Comparison of ENCODE assay signal across 24 mouse cellular contexts in the genomic region with DNA sequence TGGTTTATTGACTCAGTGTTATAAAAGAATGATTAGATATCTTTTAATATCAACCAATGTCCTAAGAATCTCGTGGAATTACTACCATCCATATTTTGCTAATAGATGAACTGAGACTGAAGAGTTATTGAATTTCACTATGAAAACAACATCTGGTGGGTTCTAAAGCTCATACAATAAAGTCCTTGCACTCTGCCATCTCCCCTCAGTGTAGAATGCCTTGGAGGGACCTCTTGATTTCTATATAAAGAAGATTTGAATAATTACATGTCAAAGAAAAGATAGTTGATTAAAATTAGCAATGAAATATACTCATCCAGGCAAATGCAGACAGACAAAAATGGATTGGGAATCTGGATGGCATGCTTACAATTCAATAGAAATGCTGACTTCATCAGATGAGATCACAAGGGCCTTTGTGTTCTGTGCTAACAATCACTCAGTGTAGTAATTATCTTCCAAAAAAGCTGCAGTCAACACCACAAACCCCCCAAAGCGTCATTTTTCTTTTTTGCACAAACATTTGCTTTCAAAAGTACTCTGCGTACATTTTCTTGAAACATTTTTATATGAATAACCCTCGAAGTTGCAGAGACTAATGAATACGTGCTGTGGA.
DNase-seq lines count a peak whose midpoint lies in the region; ATAC-seq and TF ChIP-seq lines count a peak whose summit lies in the region.
"Had no signal": no experiment of that assay in that cellular context is flagged by ENCODE, and none has a peak within 500 bp of the region (broad histone marks: within the 10 kb centered on the region; RNA-seq: fewer than 3 reads in every experiment).

No protein-coding gene starts in this region.

- H3K4me1 ChIP-seq in forebrain, embryonic 14.5 days (ENCODE audit: control insufficient read depth, insufficient read depth, low read length) = no peaks in the 10 kb centered on the region
- no peaks in the 10 kb centered on the region for H3K4me1 ChIP-seq in forebrain, embryonic 12.5 days
- H3K4me1 ChIP-seq in forebrain, postnatal 0 days (ENCODE audit: insufficient read depth) = no peaks in the 10 kb centered on the region
- H3K4me1 ChIP-seq: hindbrain, embryonic 10.5 days; hindbrain, embryonic 15.5 days; limb, embryonic 13.5 days; lung, embryonic 15.5 days; midbrain, embryonic 12.5 days; neural tube, embryonic 12.5 days had no signal

- 71% methylated on average over 5 of the region's 5 CpGs for WGBS in forebrain, embryonic 14.5 days
- 77% methylated on average over 5 of the region's 5 CpGs for WGBS in forebrain, embryonic 12.5 days
- 73% methylated on average over 5 of the region's 5 CpGs for WGBS in forebrain, postnatal 0 days

- H3K4me2 ChIP-seq in forebrain, embryonic 14.5 days (ENCODE audit: low read length) = no peak overlapping the region
- no peak overlapping the region for H3K4me2 ChIP-seq in forebrain, embryonic 12.5 days
- H3K4me2 ChIP-seq in forebrain, postnatal 0 days (ENCODE audit: low read depth) = no peak overlapping the region
- H3K4me2 ChIP-seq: hindbrain, embryonic 15.5 days; limb, embryonic 13.5 days; liver, embryonic 11.5 days; lung, embryonic 15.5 days; midbrain, embryonic 12.5 days; neural tube, embryonic 12.5 days had no signal

- no peak overlapping the region for H3K9ac ChIP-seq in forebrain, embryonic 14.5 days (ENCODE audit: low read length)
- H3K9ac ChIP-seq in forebrain, embryonic 12.5 days = no peak overlapping the region
- no peak overlapping the region for H3K9ac ChIP-seq in forebrain, postnatal 0 days
- H3K9ac ChIP-seq: hindbrain, embryonic 15.5 days; limb, embryonic 13.5 days; lung, embryonic 15.5 days; midbrain, embryonic 12.5 days; neural tube, embryonic 12.5 days had no signal

- H3K4me3 ChIP-seq in forebrain, embryonic 14.5 days (ENCODE audit: low read depth, low read length) = no peak overlapping the region
- no peak overlapping the region for H3K4me3 ChIP-seq in forebrain, embryonic 12.5 days (replicated peaks)
- H3K4me3 ChIP-seq in forebrain, postnatal 0 days (ENCODE audit: low read depth, low read length) = no peak overlapping the region
- H3K4me3 ChIP-seq: hindbrain, embryonic 10.5 days; hindbrain, embryonic 15.5 days; limb, embryonic 13.5 days; lung, embryonic 15.5 days; midbrain, embryonic 12.5 days; myocyte; neural tube, embryonic 12.5 days had no signal

- H3K36me3 ChIP-seq in forebrain, embryonic 14.5 days (ENCODE audit: control insufficient read depth, insufficient read depth, low read length) = no peaks in the 10 kb centered on the region
- H3K36me3 ChIP-seq in forebrain, embryonic 12.5 days (replicated peaks) = no peaks in the 10 kb centered on the region
- H3K36me3 ChIP-seq in forebrain, postnatal 0 days (ENCODE audit: insufficient read depth) = no peaks in the 10 kb centered on the region
- H3K36me3 ChIP-seq: hindbrain, embryonic 10.5 days; hindbrain, embryonic 15.5 days; limb, embryonic 13.5 days; lung, embryonic 15.5 days; midbrain, embryonic 12.5 days; neural tube, embryonic 12.5 days had no signal

- H3K9me3 ChIP-seq in forebrain, embryonic 14.5 days (replicated peaks; ENCODE audit: control insufficient read depth, low read length) = no peaks in the 10 kb centered on the region
- no peaks in the 10 kb centered on the region for H3K9me3 ChIP-seq in forebrain, embryonic 12.5 days
- H3K9me3 ChIP-seq in forebrain, postnatal 0 days (ENCODE audit: low read length) = no peaks in the 10 kb centered on the region
- H3K9me3 ChIP-seq: hindbrain, embryonic 10.5 days; hindbrain, embryonic 15.5 days; limb, embryonic 13.5 days; lung, embryonic 15.5 days; midbrain, embryonic 12.5 days; neural tube, embryonic 12.5 days had no signal

- peak; percentile 82 for ATAC-seq in forebrain, embryonic 14.5 days
- no peak for ATAC-seq in forebrain, embryonic 12.5 days (ENCODE audit: low FRiP score)
- peak; percentile 60 for ATAC-seq in forebrain, postnatal 0 days
- ATAC-seq: inflammation-experienced regulatory T-cells, adult 6 months had no signal

- TF ChIP-seq CTCF in forebrain, postnatal 0 days (IDR thresholded peaks at IDR 0.05; ENCODE audit: low read depth) = no peak

- no peak overlapping the region for H3K27ac ChIP-seq in forebrain, embryonic 14.5 days (ENCODE audit: low read depth, low read length)
- no peak overlapping the region for H3K27ac ChIP-seq in forebrain, embryonic 12.5 days
- H3K27ac ChIP-seq in forebrain, postnatal 0 days (ENCODE audit: low read depth, low read length) = no peak overlapping the region
- H3K27ac ChIP-seq: hindbrain, embryonic 10.5 days; hindbrain, embryonic 15.5 days; limb, embryonic 13.5 days; lung, embryonic 15.5 days; midbrain, embryonic 12.5 days; neural tube, embryonic 12.5 days had no signal

- DNase-seq in forebrain, embryonic 14.5 days (ENCODE audit: low spot score) = peak; percentile 26
- peak; percentile 15 for DNase-seq in layer of hippocampus, adult 9-10 months (ENCODE audit: low spot score)
- DNase-seq in layer of hippocampus, postnatal 14 days (ENCODE audit: low spot score in 2 of 2) = no peak
- peak; percentile 77 for DNase-seq in brain, adult 2 months (ENCODE audit: low read depth, low spot score)
- DNase-seq in forebrain, postnatal 0 days = no peak
- no peak for DNase-seq in spleen, postnatal 36 days (ENCODE audit: low spot score in 2 of 2)
- DNase-seq: adrenal gland, postnatal 14 days; cerebellum, adult 18-20 months; cerebellum, postnatal 25 days; gastrocnemius, postnatal 10 days; heart, postnatal 14 days; kidney, adult 11 months; kidney, postnatal 25 days; right cerebral cortex, postnatal 4 days had no signal

- H3K27me3 ChIP-seq in forebrain, embryonic 14.5 days (replicated peaks; ENCODE audit: control insufficient read depth, insufficient read depth, low read length) = no peaks in the 10 kb centered on the region
- no peaks in the 10 kb centered on the region for H3K27me3 ChIP-seq in forebrain, embryonic 12.5 days
- H3K27me3 ChIP-seq in forebrain, postnatal 0 days (ENCODE audit: insufficient read depth, low read length) = no peaks in the 10 kb centered on the region
- H3K27me3 ChIP-seq: hindbrain, embryonic 15.5 days; limb, embryonic 13.5 days; lung, embryonic 15.5 days; midbrain, embryonic 12.5 days; neural tube, embryonic 12.5 days had no signal

Comparison
In these comparisons a context has a peak if more than half of its experiments do, and no peak if none do; other contexts are left out.
1. DNase-seq: peak in forebrain, embryonic 14.5 days (single experiment), layer of hippocampus, adult 9-10 months (single experiment) and brain, adult 2 months (single experiment); none in layer of hippocampus, postnatal 14 days (0 of 2), forebrain, postnatal 0 days (single experiment) and spleen, postnatal 36 days (0 of 2).